Mouse (Mus musculus) liver, embryonic 13.5 days (tissue): ENCODE data around the gene Ptpn12. TPM values are rescaled to one million over a fixed set of nuclear protein-coding genes. Genes with fewer than 3 reads are reported as not detected.

Source experiments
- ATAC-seq: fragments of 200-750 bp; cut with Nextera tagmentation; 2 replicates; pipeline ENCODE4 v1.8.0; 2017; ENCODE audit warnings: low read depth, mild to moderate bottlenecking, moderate number of reproducible peaks, moderate library complexity
- DNase-seq: peaks from one replicate; pipeline ENCODE4 v3.0.0; 2022
- H3K27ac ChIP-seq: fragments of 300-500 bp; sonication (generic); 2 replicates; pipeline ENCODE4 v1.5.1; 2015; ENCODE audit warnings: moderate library complexity, mild to moderate bottlenecking, inconsistent platforms
- H3K27me3 ChIP-seq: fragments of 300-500 bp; sonication (generic); 2 replicates; pipeline ENCODE4 v1.6.1; 2015; ENCODE audit warnings: mild to moderate bottlenecking, inconsistent platforms
- H3K36me3 ChIP-seq: fragments of 300-500 bp; sonication (generic); 2 replicates; pipeline ENCODE4 v1.6.1; 2015; ENCODE audit warnings: mild to moderate bottlenecking, inconsistent platforms
- H3K4me1 ChIP-seq: fragments of 300-500 bp; sonication (generic); replicated peaks from 2 replicates; pipeline ENCODE4 v1.6.1; 2015; ENCODE audit warnings: inconsistent platforms
- H3K4me2 ChIP-seq: fragments of 300-500 bp; sonication (generic); 2 replicates; pipeline ENCODE4 v1.6.1; 2015; ENCODE audit warnings: inconsistent platforms, mild to moderate bottlenecking, moderate library complexity
- H3K4me3 ChIP-seq: fragments of 300-500 bp; sonication (generic); replicated peaks from 2 replicates; pipeline ENCODE4 v1.5.1; 2015; ENCODE audit warnings: mild to moderate bottlenecking, inconsistent platforms
- H3K9ac ChIP-seq: fragments of 300-500 bp; sonication (generic); 2 replicates; pipeline ENCODE4 v1.6.1; 2015; ENCODE audit warnings: mild to moderate bottlenecking, inconsistent platforms
- H3K9me3 ChIP-seq: fragments of 300-500 bp; sonication (generic); replicated peaks from 2 replicates; pipeline ENCODE4 v1.6.1; 2016; ENCODE audit warnings: inconsistent platforms
- WGBS: fragments of 180-500 bp; shearing (Covaris S2); methylation state at CpG from one replicate; pipeline ENCODE4 v1.1.7; 2015; ENCODE audit not compliant: insufficient replicate concordance; 5-methylcytosine and 5-hydroxymethylcytosine counted together
- polyA plus RNA-seq: library from polyadenylated mRNA; unstranded; fragments of >200 nt; fragmentation: Nextera tagmentation; extraction: Ambion mirVana; gene quantifications from 2 replicates; pipeline ENCODE4 v1.2.1, GENCODE M21; 2015

Ptpn12 gene
- polyA plus RNA-seq, 1 experiment from 2014 or later: 11.5 TPM

GRCm38 (mm10) chr5:21010908-21011307 lies 44.8 kb downstream of the Ptpn12 start:
- Histone ChIP-seq H3K4me3 (no peak overlapping the region), H3K9me3 (no peaks in the 10 kb centered on the region), H3K4me2 (no peak overlapping the region), H3K36me3 (peaks cover 49% of the 10 kb centered on the region), H3K4me1 (no peaks in the 10 kb centered on the region), H3K9ac (no peak overlapping the region), H3K27me3 (no peaks in the 10 kb centered on the region), H3K27ac (no peak overlapping the region)
- ATAC-seq (no peak), DNase-seq (no peak)

DNA sequence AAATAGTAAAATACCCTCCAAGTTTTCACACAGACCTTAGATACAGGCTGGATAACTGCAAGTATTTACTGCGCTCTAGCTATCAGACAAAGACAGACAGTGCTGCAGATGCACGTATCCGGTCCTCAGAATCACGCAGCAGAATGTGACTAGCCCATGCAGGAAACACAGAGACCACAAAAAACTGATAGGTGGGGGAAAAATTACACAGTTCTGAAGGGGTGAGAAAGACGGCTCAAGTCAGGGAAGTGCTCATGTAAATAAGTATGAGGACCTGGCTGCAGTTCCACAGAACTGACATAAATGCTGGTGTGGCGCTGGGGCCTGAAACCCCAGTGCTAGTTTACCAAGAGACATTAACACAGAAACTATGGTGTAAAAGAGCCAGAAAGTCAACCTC lies 53.0 kb downstream of the Ptpn12 start:
- peak; percentile 49 for DNase-seq
- Histone ChIP-seq H3K4me2 (peak overlapping the region; percentile 11; the same call in 1 of the 2 replicates), H3K9me3 (no peaks in the 10 kb centered on the region), H3K4me1 (peaks cover 34% of the 10 kb centered on the region), H3K9ac (no peak overlapping the region), H3K4me3 (no peak overlapping the region), H3K27ac (peak overlapping the region; percentile 68), H3K27me3 (no peaks in the 10 kb centered on the region), H3K36me3 (peaks cover 71% of the 10 kb centered on the region)
- peak; percentile 85 for ATAC-seq
- 14% methylated on average over 6 of the region's 6 CpGs for WGBS

DNA sequence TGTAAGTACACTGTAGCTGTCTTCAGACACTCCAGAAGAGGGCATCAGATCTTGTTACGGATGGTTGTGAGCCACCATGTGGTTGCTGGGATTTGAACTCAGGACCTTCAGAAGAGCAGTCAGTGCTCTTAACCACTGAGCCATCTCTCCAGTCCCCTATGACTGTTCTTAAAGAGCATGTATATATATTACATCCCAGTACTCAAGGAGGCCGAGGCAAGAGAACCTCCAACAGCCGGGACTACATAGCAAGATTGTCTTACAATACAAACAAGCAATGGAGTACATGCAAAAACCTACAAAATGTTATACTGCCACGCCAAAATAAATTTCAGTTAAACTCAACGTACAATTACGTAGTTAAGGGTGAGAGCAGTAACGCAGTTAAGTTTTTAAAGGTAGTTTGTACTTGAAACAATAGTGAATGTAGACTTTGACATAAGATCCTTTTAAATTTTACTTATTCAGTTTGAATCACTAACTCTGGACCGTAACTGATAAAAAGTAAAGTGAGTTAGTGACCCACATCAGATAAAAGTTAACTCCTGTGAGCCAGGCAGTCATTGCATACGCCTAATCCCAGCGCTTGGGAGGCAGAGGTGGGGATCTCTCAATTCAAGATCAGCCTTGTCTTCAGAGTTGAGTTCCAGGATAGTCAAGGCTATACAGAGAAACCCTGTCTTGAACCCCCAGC lies 53.9 kb downstream of the Ptpn12 start:
- H3K9ac ChIP-seq: peak overlapping the region; percentile 37; the same call in 1 of the 2 replicates
- H3K36me3 ChIP-seq: peaks cover 80% of the 10 kb centered on the region
- H3K9me3 ChIP-seq: no peaks in the 10 kb centered on the region
- peak overlapping the region; percentile 17 for H3K4me3 ChIP-seq
- H3K27me3 ChIP-seq: no peaks in the 10 kb centered on the region
- 59% methylated on average over 10 of the region's 10 CpGs for WGBS
- no peak for ATAC-seq
- DNase-seq: no peak
- H3K4me1 ChIP-seq: peaks cover 39% of the 10 kb centered on the region
- H3K4me2 ChIP-seq: peak overlapping the region; percentile 43
- H3K27ac ChIP-seq: peak overlapping the region; percentile 68

- Histone ChIP-seq H3K4me2 (no peak overlapping the region), H3K4me3 (no peak overlapping the region), H3K9ac (no peak overlapping the region), H3K9me3 (no peaks in the 10 kb centered on the region), H3K4me1 (peaks cover 38% of the 10 kb centered on the region), H3K27ac (no peak overlapping the region), H3K36me3 (peaks cover 90% of the 10 kb centered on the region), H3K27me3 (no peaks in the 10 kb centered on the region)
- peak; percentile 75 for ATAC-seq
- DNase-seq: peak; percentile 21
- 44% methylated on average over 6 of the region's 6 CpGs for WGBS
Observed at GRCm38 (mm10) chr5:20998427-20998826, 57.3 kb downstream of the Ptpn12 start.

GRCm38 (mm10) chr5:20997555-20997954 lies 58.2 kb downstream of the Ptpn12 start:
- H3K36me3 ChIP-seq: peaks cover 85% of the 10 kb centered on the region
- no peak overlapping the region for H3K4me2 ChIP-seq
- ATAC-seq (peak; percentile 39; the same call in 1 of the 2 replicates), DNase-seq (no peak)
- no peak overlapping the region for H3K4me3 ChIP-seq
- WGBS: 49% methylated on average over 6 of the region's 6 CpGs
- peaks cover 29% of the 10 kb centered on the region for H3K4me1 ChIP-seq
- no peaks in the 10 kb centered on the region for H3K9me3 ChIP-seq
- H3K9ac ChIP-seq: no peak overlapping the region
- no peaks in the 10 kb centered on the region for H3K27me3 ChIP-seq
- H3K27ac ChIP-seq: peak overlapping the region; percentile 54; the same call in 1 of the 2 replicates

- WGBS: 83% methylated on average over 8 of the region's 8 CpGs
- no peaks in the 10 kb centered on the region for H3K9me3 ChIP-seq
- DNase-seq: no peak
- no peak for ATAC-seq
- no peak overlapping the region for H3K27ac ChIP-seq
- no peaks in the 10 kb centered on the region for H3K27me3 ChIP-seq
- no peak overlapping the region for H3K4me2 ChIP-seq
- H3K4me1 ChIP-seq: no peaks in the 10 kb centered on the region
- H3K36me3 ChIP-seq: peaks cover 71% of the 10 kb centered on the region
- no peak overlapping the region for H3K4me3 ChIP-seq
- no peak overlapping the region for H3K9ac ChIP-seq
Observed at GRCm38 (mm10) chr5:20990062-20990809, 65.5 kb downstream of the Ptpn12 start.

GRCm38 (mm10) chr5:20986271-20986670 lies 69.4 kb downstream of the Ptpn12 start:
- H3K27me3 ChIP-seq: no peaks in the 10 kb centered on the region
- H3K36me3 ChIP-seq: peaks cover 51% of the 10 kb centered on the region
- no peaks in the 10 kb centered on the region for H3K9me3 ChIP-seq
- ATAC-seq (no peak), DNase-seq (no peak)
- H3K4me3 ChIP-seq: no peak overlapping the region
- 85% methylated on average over 8 of the region's 8 CpGs for WGBS
- no peak overlapping the region for H3K27ac ChIP-seq
- H3K4me1 ChIP-seq: no peaks in the 10 kb centered on the region
- H3K9ac ChIP-seq: no peak overlapping the region
- no peak overlapping the region for H3K4me2 ChIP-seq

- DNase-seq: no peak
- H3K27me3 ChIP-seq: no peaks in the 10 kb centered on the region
- H3K36me3 ChIP-seq: peaks cover 29% of the 10 kb centered on the region
- no peak overlapping the region for H3K4me2 ChIP-seq
- H3K9ac ChIP-seq: no peak overlapping the region
- H3K9me3 ChIP-seq: no peaks in the 10 kb centered on the region
- H3K27ac ChIP-seq: no peak overlapping the region
- ATAC-seq: no peak
- no peak overlapping the region for H3K4me3 ChIP-seq
- no peaks in the 10 kb centered on the region for H3K4me1 ChIP-seq
Observed at GRCm38 (mm10) chr5:20983505-20983904, 72.2 kb downstream of the Ptpn12 start.

- no peak overlapping the region for H3K9ac ChIP-seq
- 30% methylated on average over 4 of the region's 4 CpGs for WGBS
- ATAC-seq (no peak; the same call in 1 of the 2 replicates), DNase-seq (no peak)
- H3K4me3 ChIP-seq: no peak overlapping the region
- no peak overlapping the region for H3K27ac ChIP-seq
- H3K36me3 ChIP-seq: no peaks in the 10 kb centered on the region
- no peaks in the 10 kb centered on the region for H3K9me3 ChIP-seq
- no peaks in the 10 kb centered on the region for H3K27me3 ChIP-seq
- no peak overlapping the region for H3K4me2 ChIP-seq
- H3K4me1 ChIP-seq: peaks cover 5% of the 10 kb centered on the region; the same call in 1 of the 2 replicates
Observed at GRCm38 (mm10) chr5:20974690-20975089, 81.0 kb downstream of the Ptpn12 start.

GRCm38 (mm10) chr5:20973999-20974398 lies 81.7 kb downstream of the Ptpn12 start:
- Histone ChIP-seq H3K27me3 (no peaks in the 10 kb centered on the region), H3K27ac (no peak overlapping the region), H3K4me1 (peaks cover 5% of the 10 kb centered on the region; the same call in 1 of the 2 replicates), H3K4me2 (no peak overlapping the region), H3K4me3 (no peak overlapping the region), H3K36me3 (no peaks in the 10 kb centered on the region), H3K9ac (no peak overlapping the region), H3K9me3 (no peaks in the 10 kb centered on the region)
- ATAC-seq: no peak
- DNase-seq: no peak
- WGBS: 65% methylated on average over 6 of the region's 7 CpGs

- Histone ChIP-seq H3K9ac (no peak overlapping the region), H3K27ac (no peak overlapping the region), H3K27me3 (no peaks in the 10 kb centered on the region), H3K4me2 (no peak overlapping the region), H3K9me3 (no peaks in the 10 kb centered on the region), H3K4me3 (no peak overlapping the region), H3K4me1 (peaks cover 10% of the 10 kb centered on the region; the same call in 1 of the 2 replicates), H3K36me3 (no peaks in the 10 kb centered on the region)
- no peak for ATAC-seq
- WGBS: 16% methylated on average over 5 of the region's 5 CpGs
- no peak for DNase-seq
Observed at GRCm38 (mm10) chr5:20973069-20973468, 82.6 kb downstream of the Ptpn12 start.
